Mouse (Mus musculus) left cerebral cortex, postnatal 25 days (tissue): ENCODE results near the gene Ankrd34c. TPM values are rescaled to one million over a fixed set of nuclear protein-coding genes. Genes with fewer than 3 reads are reported as not detected.
A peak's percentile ranks its signal among the peaks of the same experiment; 100 is the strongest.

Experiments
- DNase-seq, 2 experiments: peaks; one replicate each; pipeline ENCODE4 v3.0.0; 2022; ENCODE audit warnings: low spot score in 2 of 2, mixed read lengths in 1 of 2
- intact Hi-C: fragments of 180-260 bp; cut with DNase I; formaldehyde crosslinking; loops from one replicate; pipeline ENCODE4 v1.15.1; 2025
- total RNA-seq, 2 experiments: library from RNA; stranded (reverse); gene quantifications; 2 replicates each; pipeline ENCODE4 v1.2.3; 2021

The Ankrd34c gene
- total RNA-seq, 2 experiments from 2014 or later, result 10.8 to 12.7 TPM

- DNase-seq, result peak; percentile 37 to 50
Measured at GRCm38 (mm10) chr9:89687503-89688226, 50.6 kb downstream of the Ankrd34c start.

GRCm38 (mm10) chr9:89686262-89686661, 52.0 kb downstream of the Ankrd34c start:
- no peak for DNase-seq
- intact Hi-C loops, result loop anchor here (10.0 kb wide), 1 partner anchor 1141 kb away; the partner anchor contains the start of gene Zfp949

More at GRCm38 (mm10) chr9:89687503-89688226, 50.6 kb downstream of the Ankrd34c start:
- intact Hi-C loops, result loop anchor here (10.0 kb wide), 1 partner anchor 1143 kb away; the partner anchor contains the start of gene Zfp949

- peak in 1 of 2 experiments; percentile 29 for DNase-seq
- intact Hi-C loops, result no loop called here
Measured at GRCm38 (mm10) chr9:89678974-89679373, 59.3 kb downstream of the Ankrd34c start.

Other genes with a start within 250 kb of the Ankrd34c start
- gene Minar1, start 115.3 kb downstream of the Ankrd34c start, total RNA-seq, result 1 to 10 TPM; 5.1 to 6.5 TPM
- gene Tmed3, start 33.4 kb downstream of the Ankrd34c start, total RNA-seq, result 10 to 100 TPM; 29.0 to 31.4 TPM
- gene Rasgrf1, start 171.4 kb upstream of the Ankrd34c start, total RNA-seq, result 100 to 1,000 TPM; 213 to 223 TPM